Mouse (Mus musculus) E14TG2a.4 (cell line): ENCODE data around the gene G3bp2.
A peak's percentile ranks its signal among the peaks of the same experiment; 100 is the strongest.
"Not testable (repeated sequence)": the region's sequence is repeated elsewhere in the genome, so short reads cannot be mapped to it uniquely, and the experiment has no call there.

Experiments
- H3K27me3 ChIP-seq: 2 replicates; pipeline ENCODE4 v1.6.1; 2014; ENCODE audit warnings: low read length, control low read depth; ENCODE audit not compliant: insufficient read depth
- H3K36me3 ChIP-seq: 2 replicates; pipeline ENCODE4 v1.6.1; 2014; ENCODE audit warnings: low read length, control low read depth; ENCODE audit not compliant: insufficient read depth
- H3K4me1 ChIP-seq: replicated peaks from 2 replicates; pipeline ENCODE4 v1.6.1; 2014; ENCODE audit warnings: low read depth, low read length, control low read depth
- H3K4me3 ChIP-seq: replicated peaks from 2 replicates; pipeline ENCODE4 v1.5.1; 2014; ENCODE audit warnings: mild to moderate bottlenecking, low read length
- H3K9me3 ChIP-seq: 2 replicates; pipeline ENCODE4 v1.6.1; 2014; ENCODE audit warnings: low read length, control low read depth
- CTCF ChIP-seq: conservative IDR thresholded peaks from 2 replicates; pipeline ENCODE4 v1.5.1; 2014; ENCODE audit warnings: low read length
- NANOG ChIP-seq: IDR thresholded peaks from 2 replicates; pipeline ENCODE4 v1.6.1; 2014; ENCODE audit warnings: borderline replicate concordance, low read length, mixed read lengths
- POU5F1 ChIP-seq: IDR thresholded peaks from 2 replicates; pipeline ENCODE4 v1.6.1; 2014; ENCODE audit warnings: low read length, borderline replicate concordance

Gene G3bp2

GRCm38 (mm10) chr5:92083417-92084038, at the start of gene G3bp2:
Gene G3bp2, minus strand, starts transcription at chr5:92083719.
- Histone ChIP-seq H3K9me3 (no peaks in the 10 kb centered on the region), H3K4me3 (peak within 1 kb of the TSS; percentile 100), H3K36me3 (peaks cover 15% of the 10 kb centered on the region), H3K4me1 (peaks cover 62% of the 10 kb centered on the region), H3K27me3 (no peaks in the 10 kb centered on the region)
- no peak for TF ChIP-seq POU5F1
- TF ChIP-seq NANOG = no peak
- TF ChIP-seq CTCF = no peak

- not testable (repeated sequence) for H3K4me3 ChIP-seq, H3K36me3 ChIP-seq, H3K9me3 ChIP-seq
- peaks cover 15% of the 10 kb centered on the region for H3K27me3 ChIP-seq
- peaks cover 50% of the 10 kb centered on the region for H3K4me1 ChIP-seq
These were observed 49.5 kb upstream of the G3bp2 start for GRCm38 (mm10) chr5:92133006-92133405.

GRCm38 (mm10) chr5:92132127-92132526, 48.6 kb upstream of the G3bp2 start:
- no peaks in the 10 kb centered on the region for H3K36me3 ChIP-seq
- no peaks in the 10 kb centered on the region for H3K9me3 ChIP-seq
- no peak overlapping the region for H3K4me3 ChIP-seq
- H3K4me1 ChIP-seq = peaks cover 55% of the 10 kb centered on the region
- TF ChIP-seq NANOG (no peak), POU5F1 (no peak), CTCF (peak; percentile 38; the same call in 1 of the 2 replicates)
- H3K27me3 ChIP-seq = peaks cover 13% of the 10 kb centered on the region

- H3K27me3 ChIP-seq = no peaks in the 10 kb centered on the region
These were observed 46.6 kb upstream of the G3bp2 start for GRCm38 (mm10) chr5:92130040-92130682.

GRCm38 (mm10) chr5:92129321-92129768, 45.8 kb upstream of the G3bp2 start:
- H3K27me3 ChIP-seq = no peaks in the 10 kb centered on the region
- H3K4me1 ChIP-seq = peaks cover 55% of the 10 kb centered on the region
- no peaks in the 10 kb centered on the region for H3K36me3 ChIP-seq
- no peaks in the 10 kb centered on the region for H3K9me3 ChIP-seq
- no peak for TF ChIP-seq NANOG
- no peak for TF ChIP-seq POU5F1
- H3K4me3 ChIP-seq = no peak overlapping the region

More at GRCm38 (mm10) chr5:92130040-92130682, 46.6 kb upstream of the G3bp2 start:
- peaks cover 57% of the 10 kb centered on the region for H3K4me1 ChIP-seq
- no peaks in the 10 kb centered on the region for H3K36me3 ChIP-seq
- H3K9me3 ChIP-seq = no peaks in the 10 kb centered on the region
- TF ChIP-seq POU5F1 (no peak), CTCF (peak; percentile 41)
- H3K4me3 ChIP-seq = no peak overlapping the region

- H3K9me3 ChIP-seq = no peaks in the 10 kb centered on the region
- peak overlapping the region; percentile 73 for H3K4me3 ChIP-seq
- H3K36me3 ChIP-seq = no peaks in the 10 kb centered on the region
- TF ChIP-seq CTCF = no peak
- peak; percentile 69; the same call in 1 of the 2 replicates for TF ChIP-seq POU5F1
- H3K4me1 ChIP-seq = peaks cover 54% of the 10 kb centered on the region
- no peaks in the 10 kb centered on the region for H3K27me3 ChIP-seq
These were observed 45.1 kb upstream of the G3bp2 start for GRCm38 (mm10) chr5:92128570-92128969.

GRCm38 (mm10) chr5:92127751-92128150, 44.2 kb upstream of the G3bp2 start:
- Histone ChIP-seq H3K9me3 (no peaks in the 10 kb centered on the region), H3K4me3 (peak overlapping the region; percentile 73), H3K36me3 (no peaks in the 10 kb centered on the region), H3K27me3 (no peaks in the 10 kb centered on the region), H3K4me1 (peaks cover 46% of the 10 kb centered on the region)
- TF ChIP-seq POU5F1 = no peak
- no peak for TF ChIP-seq CTCF
- no peak for TF ChIP-seq NANOG

- H3K27me3 ChIP-seq = no peaks in the 10 kb centered on the region
- TF ChIP-seq POU5F1 = no peak
- no peak for TF ChIP-seq CTCF
- TF ChIP-seq NANOG = no peak
- H3K9me3 ChIP-seq = no peaks in the 10 kb centered on the region
- peak overlapping the region; percentile 73 for H3K4me3 ChIP-seq
- H3K4me1 ChIP-seq = peaks cover 42% of the 10 kb centered on the region
- no peaks in the 10 kb centered on the region for H3K36me3 ChIP-seq
These were observed 43.7 kb upstream of the G3bp2 start for GRCm38 (mm10) chr5:92127141-92127625.

- TF ChIP-seq NANOG (no peak), CTCF (no peak), POU5F1 (no peak)
- H3K9me3 ChIP-seq = no peaks in the 10 kb centered on the region
- H3K36me3 ChIP-seq = no peaks in the 10 kb centered on the region
- H3K4me1 ChIP-seq = peaks cover 42% of the 10 kb centered on the region
- no peak overlapping the region for H3K4me3 ChIP-seq
- H3K27me3 ChIP-seq = no peaks in the 10 kb centered on the region
These were observed 41.9 kb upstream of the G3bp2 start for GRCm38 (mm10) chr5:92125446-92125845.
